Mouse (Mus musculus) embryonic stem cell, embryonic (primary cell): ENCODE results near the gene Serac1.

Experiments
- CTCF ChIA-PET, 4 experiments: fragments of 300-600 bp in 2 of 4; fragments of 350-600 bp in 2 of 4; sonication (Branson Sonifier 250); formaldehyde crosslinking; loops; one replicate each; lab custom pipeline; 2022; ENCODE audit warnings: inconsistent platforms in 2 of 4; lab: Charles Lee
- POLR2A ChIA-PET, 4 experiments: fragments of 300-600 bp in 2 of 4; fragments of 350-600 bp in 2 of 4; sonication (Branson Sonifier 250); formaldehyde crosslinking; loops; one replicate each; lab custom pipeline; 2022; ENCODE audit warnings: antibody characterized with exemption in 4 of 4, inconsistent platforms in 1 of 4; lab: Charles Lee

Gene Serac1

DNA sequence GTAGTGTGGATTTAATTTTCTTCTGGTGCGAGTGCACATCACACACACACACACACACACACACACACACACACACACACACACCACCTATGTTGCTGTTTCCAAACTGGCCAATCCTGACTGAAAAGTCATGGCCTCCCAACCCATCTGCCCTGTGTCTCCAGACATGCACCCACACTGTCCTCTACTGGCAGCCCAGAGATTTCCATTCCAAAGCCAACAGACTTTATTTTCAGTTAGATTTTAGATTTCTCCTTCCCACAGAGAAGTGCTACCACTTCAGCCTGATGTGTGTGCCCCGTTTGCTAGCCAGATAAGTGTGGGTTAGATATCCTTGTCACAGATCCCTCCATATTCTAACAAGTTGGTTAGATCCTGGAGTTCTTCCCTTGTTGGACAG, 59.8 kb downstream of the Serac1 start:
- ChIA-PET CTCF (interaction anchor here in 2 of 4 experiments (0.7 to 1.1 kb wide), 2 partner anchors 73 to 92 kb away, joined by 3 read pairs; no protein-coding TSS in a partner anchor), POLR2A (interaction anchor here in 1 of 4 experiments (1.7 kb wide), 1 partner anchor 42 kb away, joined by 3 read pairs; no protein-coding TSS in a partner anchor)

- ChIA-PET POLR2A (interaction anchor here in 2 of 4 experiments (1.0 to 1.7 kb wide), 2 partner anchors 8 to 41 kb away, joined by 3 read pairs; no protein-coding TSS in a partner anchor), CTCF (interaction anchor here in 3 of 4 experiments (0.7 to 1.7 kb wide), 3 partner anchors 12 to 304 kb away, joined by 4 to 12 read pairs (median 7); no protein-coding TSS in a partner anchor)
Observed at GRCm38 (mm10) chr17:6018348-6018747, 61.2 kb downstream of the Serac1 start.

DNA sequence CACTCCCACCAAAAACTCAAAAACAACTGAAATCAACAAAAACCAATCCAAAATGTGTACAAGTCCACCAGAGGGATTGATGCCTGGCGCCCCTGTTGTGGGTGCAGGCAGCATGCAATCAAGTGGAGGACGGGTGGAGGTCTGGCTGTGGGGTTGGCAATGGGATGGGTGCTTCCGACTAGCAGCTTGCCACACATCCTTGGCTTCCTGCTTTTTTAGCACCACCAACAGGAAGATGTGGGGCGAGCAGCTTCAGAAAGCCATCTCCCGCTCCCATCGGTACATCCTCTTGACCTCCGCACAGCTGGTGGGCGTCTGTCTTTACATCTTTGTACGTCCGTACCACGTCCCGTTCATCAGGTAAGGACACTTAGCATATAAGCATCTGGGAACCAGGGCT, 62.3 kb downstream of the Serac1 start:
- ChIA-PET POLR2A (interaction anchor here in 2 of 4 experiments (0.9 to 1.7 kb wide), 3 partner anchors 11 to 12 kb away, joined by 3 to 5 read pairs (median 3); no protein-coding TSS in a partner anchor), CTCF (interaction anchor here in 2 of 4 experiments (0.9 to 1.7 kb wide), 4 partner anchors 11 to 266 kb away, joined by 3 to 12 read pairs (median 5); no protein-coding TSS in a partner anchor)

- CTCF ChIA-PET = interaction anchor here in 1 of 4 experiments (2.1 kb wide), 1 partner anchor 10 kb away, joined by 6 read pairs; no protein-coding TSS in a partner anchor
- POLR2A ChIA-PET = interaction anchor here in 2 of 4 experiments (0.9 to 1.7 kb wide), 2 partner anchors 10 to 11 kb away, joined by 3 to 5 read pairs; no protein-coding TSS in a partner anchor
Observed at GRCm38 (mm10) chr17:6016213-6016780, 63.2 kb downstream of the Serac1 start.

DNA sequence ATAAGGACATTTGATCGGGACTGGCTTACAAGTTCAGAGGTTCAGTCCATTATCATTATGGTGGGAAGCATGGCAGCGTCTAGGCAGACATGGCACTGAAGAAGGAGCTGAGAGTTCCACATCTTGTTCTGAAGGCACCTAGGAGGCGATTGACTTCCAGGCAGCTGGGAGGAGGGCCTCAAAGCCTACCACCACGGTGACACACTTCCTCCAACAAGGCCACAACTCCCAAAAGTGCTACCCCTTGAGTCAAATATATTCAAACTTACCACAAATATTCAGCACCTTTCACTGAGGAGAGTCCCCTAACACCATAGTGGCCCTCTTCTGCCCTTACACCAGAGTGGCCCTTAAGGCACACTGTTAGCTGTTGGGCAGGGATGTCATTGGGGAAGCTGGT, 64.6 kb downstream of the Serac1 start:
- POLR2A ChIA-PET = interaction anchor here in 2 of 4 experiments (0.6 to 1.5 kb wide), 4 partner anchors 9 to 506 kb away, joined by 3 to 4 read pairs (median 4); no protein-coding TSS in a partner anchor
- CTCF ChIA-PET = interaction anchor here in 2 of 4 experiments (0.7 to 2.1 kb wide), 2 partner anchors 9 to 922 kb away, joined by 6 to 10 read pairs; no protein-coding TSS in a partner anchor

GRCm38 (mm10) chr17:6013079-6013478, 66.5 kb downstream of the Serac1 start:
- ChIA-PET CTCF (interaction anchor here in 1 of 4 experiments (0.6 kb wide), 1 partner anchor 222 kb away, joined by 3 read pairs; no protein-coding TSS in a partner anchor), POLR2A (no interaction called here)

GRCm38 (mm10) chr17:6009606-6010005, 69.9 kb downstream of the Serac1 start:
- POLR2A ChIA-PET = interaction anchor here in 3 of 4 experiments (0.6 to 2.6 kb wide), 7 partner anchors 9 to 1078 kb away, joined by 3 to 10 read pairs (median 3); no protein-coding TSS in a partner anchor
- CTCF ChIA-PET = no interaction called here

DNA sequence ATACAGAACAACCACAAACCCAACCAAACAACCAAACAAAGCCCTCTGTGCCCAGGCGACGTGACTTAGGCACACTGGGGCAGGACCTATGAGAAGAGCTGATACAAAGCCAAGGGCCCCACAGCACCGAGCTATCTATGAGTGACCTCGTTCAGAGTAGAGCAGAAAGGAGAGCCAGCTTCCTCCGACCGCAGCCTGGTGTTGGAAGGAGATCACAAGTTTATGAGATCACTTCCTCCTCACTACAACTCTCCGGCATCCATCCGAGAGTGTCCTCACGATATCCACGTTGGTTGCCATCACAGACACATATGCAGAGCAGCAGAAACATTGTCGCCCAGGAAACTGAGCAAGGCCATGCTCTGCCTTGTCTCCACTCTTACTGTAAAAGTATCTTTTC, 71.0 kb downstream of the Serac1 start:
- ChIA-PET CTCF (interaction anchor here in 2 of 4 experiments (0.6 to 1.4 kb wide), 2 partner anchors 46 to 47 kb away, joined by 3 read pairs; no protein-coding TSS in a partner anchor), POLR2A (interaction anchor here in 2 of 4 experiments (0.9 to 2.6 kb wide), 5 partner anchors 11 to 33 kb away, joined by 3 to 7 read pairs (median 4); no protein-coding TSS in a partner anchor)

DNA sequence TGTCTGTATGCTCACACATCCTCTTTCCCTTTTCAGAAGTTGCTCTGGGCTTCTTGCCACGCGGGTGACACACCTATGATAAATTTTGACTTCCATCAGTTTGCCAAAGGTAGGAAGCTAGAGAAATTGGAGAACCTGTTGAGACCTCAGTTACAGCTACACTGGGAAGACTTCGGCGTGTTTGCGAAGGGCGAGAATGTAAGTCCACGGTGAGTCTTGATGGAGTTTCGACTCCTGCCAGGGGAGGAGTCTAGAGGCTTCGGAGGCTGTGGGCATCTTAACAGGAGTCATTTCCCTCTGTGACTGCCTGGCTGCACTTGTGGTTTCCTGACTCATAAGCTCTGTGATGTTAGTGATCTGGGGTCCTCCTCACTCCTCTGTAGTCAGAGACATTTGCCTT, 71.6 kb downstream of the Serac1 start:
- POLR2A ChIA-PET = interaction anchor here in 2 of 4 experiments (0.9 to 2.6 kb wide), 6 partner anchors 10 to 32 kb away, joined by 3 to 7 read pairs (median 4); no protein-coding TSS in a partner anchor
- CTCF ChIA-PET = interaction anchor here in 3 of 4 experiments (0.6 to 1.4 kb wide), 3 partner anchors 47 to 82 kb away, joined by 3 read pairs; no protein-coding TSS in a partner anchor

- POLR2A ChIA-PET = interaction anchor here in 2 of 4 experiments (1.1 to 2.9 kb wide), 6 partner anchors 10 to 32 kb away, joined by 3 to 15 read pairs (median 6); no protein-coding TSS in a partner anchor
- CTCF ChIA-PET = interaction anchor here in 2 of 4 experiments (1.0 to 1.4 kb wide), 2 partner anchors 48 to 81 kb away, joined by 3 read pairs; no protein-coding TSS in a partner anchor
Observed at GRCm38 (mm10) chr17:6007101-6007780, 72.3 kb downstream of the Serac1 start.

- CTCF ChIA-PET = interaction anchor here (0.5 to 2.0 kb wide), 28 partner anchors 8 to 577 kb away, joined by 3 to 12 read pairs (median 4); partner anchors contain the start of gene Synj2 (in 1 of the 4)
Observed at GRCm38 (mm10) chr17:6005638-6006471, 73.7 kb downstream of the Serac1 start.

GRCm38 (mm10) chr17:6005246-6005637, 74.3 kb downstream of the Serac1 start:
- ChIA-PET POLR2A (interaction anchor here in 3 of 4 experiments (0.6 to 2.9 kb wide), 26 partner anchors 8 to 146 kb away, joined by 3 to 15 read pairs (median 4); partner anchors contain the start of genes Gtf2h5 (in 3 of the 3) and Serac1 (in 3 of the 3)), CTCF (interaction anchor here (0.5 to 2.0 kb wide), 26 partner anchors 7 to 576 kb away, joined by 3 to 12 read pairs (median 4); partner anchors contain the start of gene Synj2 (in 1 of the 4))

More at GRCm38 (mm10) chr17:6005638-6006471, 73.7 kb downstream of the Serac1 start:
- POLR2A ChIA-PET = interaction anchor here in 3 of 4 experiments (0.6 to 2.9 kb wide), 27 partner anchors 8 to 710 kb away, joined by 3 to 15 read pairs (median 4); partner anchors contain the start of genes Gtf2h5 (in 3 of the 3) and Serac1 (in 3 of the 3)

DNA sequence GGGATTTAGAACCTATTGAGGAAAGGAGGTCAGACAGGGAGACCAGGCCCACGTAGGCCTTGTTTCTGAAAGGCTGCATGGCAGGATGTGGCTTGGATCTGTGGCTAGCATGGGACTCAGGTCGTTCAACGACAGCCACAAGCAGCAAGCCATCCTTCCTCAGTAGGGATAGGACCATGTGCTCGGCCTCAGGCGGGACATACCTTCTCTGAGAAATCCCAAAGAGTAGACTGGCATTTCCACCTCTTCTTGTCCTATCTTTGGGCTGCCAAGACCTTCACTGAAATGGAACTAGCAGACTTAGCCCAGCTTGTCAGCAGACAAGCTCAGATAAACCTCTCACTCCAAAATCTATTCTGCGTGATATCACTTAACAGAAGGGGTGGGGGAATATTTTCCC, 75.9 kb downstream of the Serac1 start:
- POLR2A ChIA-PET = no interaction called here
- CTCF ChIA-PET = no interaction called here

DNA sequence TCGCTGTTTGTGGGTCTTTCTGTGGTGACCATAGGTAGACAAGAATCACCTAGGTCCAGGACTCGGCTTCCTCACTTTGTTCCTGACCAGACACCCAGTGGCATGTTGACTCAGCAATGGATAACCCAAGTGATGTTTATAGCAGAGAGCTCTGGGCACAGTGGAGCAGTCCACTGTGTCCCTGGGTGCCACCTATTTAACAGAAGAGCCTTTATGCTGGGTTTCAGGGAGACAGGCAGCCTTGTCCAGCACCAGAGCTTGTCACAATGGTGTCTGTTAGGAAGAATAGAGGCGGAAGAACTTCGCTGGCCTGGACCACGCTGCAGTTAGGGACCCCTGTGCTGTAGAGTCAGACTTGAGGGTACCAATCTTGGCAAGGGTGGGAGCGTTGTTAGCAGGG, 77.0 kb downstream of the Serac1 start:
- POLR2A ChIA-PET = interaction anchor here in 1 of 4 experiments (1.7 kb wide), 1 partner anchor 77 kb away, joined by 6 read pairs; the partner anchor contains the start of genes Gtf2h5 and Serac1

GRCm38 (mm10) chr17:6001836-6002235, 77.7 kb downstream of the Serac1 start:
- CTCF ChIA-PET = interaction anchor here in 2 of 4 experiments (0.6 to 1.7 kb wide), 5 partner anchors 14 to 58 kb away, joined by 3 to 7 read pairs (median 6); no protein-coding TSS in a partner anchor
- POLR2A ChIA-PET = interaction anchor here in 3 of 4 experiments (0.6 to 4.9 kb wide), 10 partner anchors 14 to 87 kb away, joined by 3 to 25 read pairs (median 4); partner anchors contain the start of genes Gtf2h5 (in 1 of the 3) and Serac1 (in 1 of the 3)

More for the DNA sequence above, 77.0 kb downstream of the Serac1 start:
- CTCF ChIA-PET = no interaction called here

- ChIA-PET CTCF (interaction anchor here in 3 of 4 experiments (0.6 to 1.7 kb wide), 8 partner anchors 13 to 561 kb away, joined by 3 to 7 read pairs (median 4); no protein-coding TSS in a partner anchor), POLR2A (interaction anchor here (0.5 to 4.9 kb wide), 11 partner anchors 13 to 87 kb away, joined by 3 to 25 read pairs (median 4); partner anchors contain the start of genes Gtf2h5 (in 1 of the 4) and Serac1 (in 1 of the 4))
Observed at GRCm38 (mm10) chr17:6001389-6001788, 78.2 kb downstream of the Serac1 start.
